Mouse (Mus musculus): ENCODE results near the gene Capg.
"Not testable (repeated sequence)": the region's sequence is repeated elsewhere in the genome, so short reads cannot be mapped to it uniquely, and the experiment has no call there.

The Capg gene

GRCm38 (mm10) chr6:72528410-72529151 is 15.6 kb upstream of the Capg start:
- DNase-seq (ENCODE audit: extremely low read depth, low read depth), result no peak

GRCm38 (mm10) chr6:72532580-72532979 is 11.6 kb upstream of the Capg start:
- DNase-seq (ENCODE audit: extremely low read depth, low read depth), result no peak

GRCm38 (mm10) chr6:72533555-72533954 is 10.6 kb upstream of the Capg start:
- not testable (repeated sequence) for DNase-seq (ENCODE audit: extremely low read depth, low read depth)

- peak; percentile 63 for DNase-seq (ENCODE audit: extremely low read depth, low read depth)
Observed at GRCm38 (mm10) chr6:72534035-72534809, 10.0 kb upstream of the Capg start.

- DNase-seq (ENCODE audit: extremely low read depth, low read depth), result peak; percentile 75
Observed at GRCm38 (mm10) chr6:72535165-72535564, 9.0 kb upstream of the Capg start.

- no peak for DNase-seq (ENCODE audit: extremely low read depth, low read depth)
Observed at GRCm38 (mm10) chr6:72537998-72538500, 6.1 kb upstream of the Capg start.

- DNase-seq (ENCODE audit: extremely low read depth, low read depth), result peak; percentile 95
Observed at GRCm38 (mm10) chr6:72538562-72539031, 5.6 kb upstream of the Capg start.

GRCm38 (mm10) chr6:72543265-72543850 is 833 bp upstream of the Capg start:
- no peak for DNase-seq (ENCODE audit: extremely low read depth, low read depth)

- DNase-seq (ENCODE audit: extremely low read depth, low read depth), result peak; percentile 54
Observed at GRCm38 (mm10) chr6:72545377-72545776, 1.2 kb downstream of the Capg start.

- DNase-seq (ENCODE audit: extremely low read depth, low read depth), result no peak
Observed at GRCm38 (mm10) chr6:72547121-72547520, 2.9 kb downstream of the Capg start.

GRCm38 (mm10) chr6:72547862-72548261 is 3.7 kb downstream of the Capg start:
- DNase-seq (ENCODE audit: extremely low read depth, low read depth), result no peak

- peak; percentile 75 for DNase-seq (ENCODE audit: extremely low read depth, low read depth)
Observed at GRCm38 (mm10) chr6:72549041-72549580, 4.9 kb downstream of the Capg start.

GRCm38 (mm10) chr6:72550025-72550424 is 5.8 kb downstream of the Capg start:
- DNase-seq (ENCODE audit: extremely low read depth, low read depth), result no peak

- DNase-seq (ENCODE audit: extremely low read depth, low read depth), result no peak
Observed at GRCm38 (mm10) chr6:72550503-72551100, 6.4 kb downstream of the Capg start.

GRCm38 (mm10) chr6:72552171-72553078 is 8.2 kb downstream of the Capg start:
- peak; percentile 66 for DNase-seq (ENCODE audit: extremely low read depth, low read depth)

- no peak for DNase-seq (ENCODE audit: extremely low read depth, low read depth)
Observed at GRCm38 (mm10) chr6:72553079-72553412, 8.9 kb downstream of the Capg start.

GRCm38 (mm10) chr6:72560801-72561200 is 16.6 kb downstream of the Capg start:
- no peak for DNase-seq (ENCODE audit: extremely low read depth, low read depth)

GRCm38 (mm10) chr6:72562486-72562885 is 18.3 kb downstream of the Capg start:
- no peak for DNase-seq (ENCODE audit: extremely low read depth, low read depth)

GRCm38 (mm10) chr6:72562894-72563293 is 18.7 kb downstream of the Capg start:
- no peak for DNase-seq (ENCODE audit: extremely low read depth, low read depth)

- no peak for DNase-seq (ENCODE audit: extremely low read depth, low read depth)
Observed at GRCm38 (mm10) chr6:72565506-72565905, 21.3 kb downstream of the Capg start.
